Mouse (Mus musculus): ENCODE data around the gene Fkbp1b. TPM values are rescaled to one million over a fixed set of nuclear protein-coding genes. Genes with fewer than 3 reads are reported as not detected.

The Fkbp1b gene
- polyA plus RNA-seq, 1 experiment from 2014 or later: 9.4 TPM

DNA sequence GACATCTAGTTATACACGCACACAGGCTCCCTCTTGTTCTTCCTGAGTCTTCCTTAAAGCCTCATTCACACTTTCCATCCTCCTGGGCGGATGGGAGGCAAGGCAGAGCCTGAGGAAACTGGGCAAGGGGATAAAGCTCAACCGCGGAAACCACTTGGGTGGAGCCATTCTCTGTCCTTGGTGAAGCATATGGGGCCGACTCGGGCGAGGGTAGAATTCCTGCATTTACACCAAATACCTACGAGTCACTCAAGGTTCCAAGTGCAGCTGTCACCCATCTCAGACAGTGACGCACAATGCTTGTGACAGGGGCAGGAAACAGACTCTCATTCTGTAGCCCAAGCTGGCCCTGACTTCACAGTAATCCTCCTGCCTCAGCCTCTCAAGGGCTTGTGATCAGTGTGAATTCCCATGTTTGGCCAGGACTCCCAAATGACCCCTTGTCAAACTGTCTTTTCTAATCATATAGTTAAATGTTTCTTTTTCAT lies 36.9 kb upstream of the Fkbp1b start:
- H3K27ac ChIP-seq (replicated peaks; ENCODE audit: low read depth, low read length): no peak overlapping the region
- H3K27me3 ChIP-seq (ENCODE audit: control insufficient read depth, insufficient read depth, low read length): no peaks in the 10 kb centered on the region
- H3K4me1 ChIP-seq (ENCODE audit: control insufficient read depth, insufficient read depth, low read length): no peaks in the 10 kb centered on the region
- H3K36me3 ChIP-seq (replicated peaks; ENCODE audit: control insufficient read depth, insufficient read depth, low read depth, low read length): no peaks in the 10 kb centered on the region
- H3K9ac ChIP-seq (replicated peaks; ENCODE audit: low read length): no peak overlapping the region
- ATAC-seq (replicated peaks; ENCODE audit: insufficient number of reproducible peaks, low FRiP score, low TSS enrichment, low read depth): no peak
- WGBS: 82% methylated on average over 9 of the region's 9 CpGs
- DNase-seq (ENCODE audit: low spot score): no peak
- no peak overlapping the region for H3K4me3 ChIP-seq (ENCODE audit: low read depth, low read length)
- H3K4me2 ChIP-seq (ENCODE audit: low read depth, low read length): no peak overlapping the region
- no peaks in the 10 kb centered on the region for H3K9me3 ChIP-seq (replicated peaks; ENCODE audit: control insufficient read depth, low read length)

GRCm38 (mm10) chr12:4875623-4876022 lies 34.2 kb upstream of the Fkbp1b start:
- WGBS: 83% methylated on average over 8 of the region's 8 CpGs
- no peak for DNase-seq (ENCODE audit: low spot score)
- no peak overlapping the region for H3K4me2 ChIP-seq (ENCODE audit: low read depth, low read length)
- no peak overlapping the region for H3K27ac ChIP-seq (replicated peaks; ENCODE audit: low read depth, low read length)
- no peak for ATAC-seq (replicated peaks; ENCODE audit: insufficient number of reproducible peaks, low FRiP score, low TSS enrichment, low read depth)
- H3K36me3 ChIP-seq (replicated peaks; ENCODE audit: control insufficient read depth, insufficient read depth, low read depth, low read length): no peaks in the 10 kb centered on the region
- H3K9me3 ChIP-seq (replicated peaks; ENCODE audit: control insufficient read depth, low read length): no peaks in the 10 kb centered on the region
- H3K4me1 ChIP-seq (ENCODE audit: control insufficient read depth, insufficient read depth, low read length): no peaks in the 10 kb centered on the region
- H3K27me3 ChIP-seq (ENCODE audit: control insufficient read depth, insufficient read depth, low read length): no peaks in the 10 kb centered on the region
- H3K9ac ChIP-seq (replicated peaks; ENCODE audit: low read length): no peak overlapping the region
- no peak overlapping the region for H3K4me3 ChIP-seq (ENCODE audit: low read depth, low read length)

DNA sequence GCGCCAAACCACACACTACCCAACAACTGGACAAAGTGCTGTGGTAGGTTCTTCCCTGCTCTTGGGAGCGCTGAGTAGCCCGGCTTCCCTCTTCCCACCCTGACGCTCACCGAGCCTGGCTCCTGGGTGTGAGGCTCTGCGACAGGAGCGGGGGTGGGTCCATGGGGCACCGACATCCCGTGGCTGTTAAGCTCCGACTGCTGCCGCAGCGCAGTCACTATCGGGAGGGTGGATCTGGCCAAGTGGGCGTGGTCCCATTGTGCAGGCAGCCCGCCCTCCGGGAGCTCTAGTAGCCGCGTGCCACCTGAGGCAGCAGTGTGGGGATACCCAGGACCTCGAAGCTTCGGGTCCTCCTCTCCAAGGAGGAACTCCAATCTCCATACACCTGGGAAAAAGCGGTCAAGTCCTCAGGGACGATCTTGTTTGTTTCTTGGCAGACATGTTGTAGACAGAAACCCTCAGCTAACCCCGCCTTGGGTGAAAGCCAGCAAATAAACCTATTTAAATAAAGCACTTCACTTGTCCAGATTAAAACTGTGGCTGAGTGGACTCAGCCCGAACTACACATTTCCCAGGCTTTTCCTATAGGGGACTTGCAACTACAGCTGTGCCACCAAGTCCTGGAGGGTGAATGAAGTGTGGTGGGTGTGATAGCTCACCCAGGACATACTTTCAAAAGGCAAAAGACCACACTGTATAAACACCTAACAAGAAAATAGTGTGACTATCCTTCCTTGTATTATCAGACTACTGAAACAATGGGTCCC lies 33.0 kb upstream of the Fkbp1b start, which contains the start of gene Mfsd2b:
Gene Mfsd2b (minus strand): TSS at position 199 of the 767 bp plus-strand sequence.
- 5% methylated on average over 24 of the region's 24 CpGs for WGBS
- DNase-seq (ENCODE audit: low spot score) (peak; percentile 79), ATAC-seq (replicated peaks; ENCODE audit: insufficient number of reproducible peaks, low FRiP score, low TSS enrichment, low read depth) (peak; percentile 91)
- Histone ChIP-seq H3K36me3 (replicated peaks; ENCODE audit: control insufficient read depth, insufficient read depth, low read depth, low read length) (no peaks in the 10 kb centered on the region), H3K4me3 (ENCODE audit: low read depth, low read length) (peak within 1 kb of the TSS; percentile 22; the same call in 1 of the 2 replicates), H3K9me3 (replicated peaks; ENCODE audit: control insufficient read depth, low read length) (no peaks in the 10 kb centered on the region), H3K4me2 (ENCODE audit: low read depth, low read length) (peak within 1 kb of the TSS; percentile 69), H3K4me1 (ENCODE audit: control insufficient read depth, insufficient read depth, low read length) (no peaks in the 10 kb centered on the region), H3K27ac (replicated peaks; ENCODE audit: low read depth, low read length) (no peak within 1 kb of the TSS), H3K27me3 (ENCODE audit: control insufficient read depth, insufficient read depth, low read length) (no peaks in the 10 kb centered on the region), H3K9ac (replicated peaks; ENCODE audit: low read length) (peak within 1 kb of the TSS; percentile 46)

GRCm38 (mm10) chr12:4873531-4873930 lies 32.1 kb upstream of the Fkbp1b start:
- H3K4me1 ChIP-seq (ENCODE audit: control insufficient read depth, insufficient read depth, low read length): no peaks in the 10 kb centered on the region
- H3K36me3 ChIP-seq (replicated peaks; ENCODE audit: control insufficient read depth, insufficient read depth, low read depth, low read length): no peaks in the 10 kb centered on the region
- no peaks in the 10 kb centered on the region for H3K27me3 ChIP-seq (ENCODE audit: control insufficient read depth, insufficient read depth, low read length)
- ATAC-seq (replicated peaks; ENCODE audit: insufficient number of reproducible peaks, low FRiP score, low TSS enrichment, low read depth): no peak
- no peak overlapping the region for H3K27ac ChIP-seq (replicated peaks; ENCODE audit: low read depth, low read length)
- DNase-seq (ENCODE audit: low spot score): no peak
- H3K9me3 ChIP-seq (replicated peaks; ENCODE audit: control insufficient read depth, low read length): no peaks in the 10 kb centered on the region
- peak overlapping the region; percentile 69; the same call in 1 of the 2 replicates for H3K4me2 ChIP-seq (ENCODE audit: low read depth, low read length)
- H3K9ac ChIP-seq (replicated peaks; ENCODE audit: low read length): no peak overlapping the region
- peak overlapping the region; percentile 22; the same call in 1 of the 2 replicates for H3K4me3 ChIP-seq (ENCODE audit: low read depth, low read length)
- WGBS: 73% methylated on average over 6 of the region's 6 CpGs

DNA sequence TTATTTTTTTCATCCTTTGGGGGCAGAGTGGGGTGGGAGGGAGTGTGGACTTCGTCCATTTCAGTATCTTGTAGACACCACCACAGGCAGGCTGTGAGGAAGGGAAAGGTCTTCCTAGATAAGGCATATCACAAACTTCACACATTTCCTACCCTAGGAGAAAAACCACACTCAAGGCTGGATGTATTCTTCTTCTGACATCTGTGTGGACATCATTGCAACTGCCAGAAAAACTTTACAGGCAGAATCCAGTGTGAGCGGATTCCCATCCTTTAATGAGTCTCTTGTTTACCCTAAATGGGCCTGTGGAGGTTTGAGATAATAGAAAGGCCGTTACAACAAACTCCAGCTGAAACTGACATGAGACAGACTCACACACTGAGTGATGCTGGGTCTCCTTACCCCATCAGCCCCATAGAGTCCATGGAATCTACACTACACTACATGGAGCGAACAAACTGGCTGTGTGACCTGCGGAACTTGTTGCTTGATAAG lies 31.6 kb upstream of the Fkbp1b start:
- H3K27ac ChIP-seq (replicated peaks; ENCODE audit: low read depth, low read length): no peak overlapping the region
- no peak for ATAC-seq (replicated peaks; ENCODE audit: insufficient number of reproducible peaks, low FRiP score, low TSS enrichment, low read depth)
- H3K9me3 ChIP-seq (replicated peaks; ENCODE audit: control insufficient read depth, low read length): no peaks in the 10 kb centered on the region

DNA sequence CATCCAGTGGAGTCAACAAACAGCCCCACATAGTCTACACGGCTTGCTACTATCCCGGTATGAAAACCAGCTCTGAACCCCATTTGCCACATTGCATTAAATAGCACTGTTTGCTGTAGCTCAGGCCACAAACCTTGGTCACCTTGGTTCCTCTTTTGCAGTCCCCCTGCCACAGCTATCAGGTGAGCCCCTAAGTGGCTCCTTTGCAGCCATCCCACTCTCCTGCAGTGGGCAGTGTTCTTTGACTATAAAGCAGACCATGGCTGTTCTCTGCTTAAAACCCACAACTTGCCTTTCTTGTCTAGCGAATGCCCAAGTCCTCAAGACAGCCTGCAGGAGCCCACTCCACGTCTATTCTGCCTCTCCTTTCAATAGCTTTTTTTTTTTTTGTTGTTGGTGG lies 30.9 kb upstream of the Fkbp1b start:
- ATAC-seq (replicated peaks; ENCODE audit: insufficient number of reproducible peaks, low FRiP score, low TSS enrichment, low read depth) (no peak), DNase-seq (ENCODE audit: low spot score) (no peak)
- H3K4me3 ChIP-seq (ENCODE audit: low read depth, low read length): no peak overlapping the region
- no peaks in the 10 kb centered on the region for H3K9me3 ChIP-seq (replicated peaks; ENCODE audit: control insufficient read depth, low read length)
- H3K4me2 ChIP-seq (ENCODE audit: low read depth, low read length): no peak overlapping the region
- H3K36me3 ChIP-seq (replicated peaks; ENCODE audit: control insufficient read depth, insufficient read depth, low read depth, low read length): no peaks in the 10 kb centered on the region
- H3K4me1 ChIP-seq (ENCODE audit: control insufficient read depth, insufficient read depth, low read length): no peaks in the 10 kb centered on the region
- no peaks in the 10 kb centered on the region for H3K27me3 ChIP-seq (ENCODE audit: control insufficient read depth, insufficient read depth, low read length)
- no peak overlapping the region for H3K9ac ChIP-seq (replicated peaks; ENCODE audit: low read length)
- 69% methylated on average over 4 of the region's 4 CpGs for WGBS
- no peak overlapping the region for H3K27ac ChIP-seq (replicated peaks; ENCODE audit: low read depth, low read length)

More for the DNA sequence above, 31.6 kb upstream of the Fkbp1b start:
- WGBS: 80% methylated on average over 5 of the region's 5 CpGs
- Histone ChIP-seq H3K27me3 (ENCODE audit: control insufficient read depth, insufficient read depth, low read length) (no peaks in the 10 kb centered on the region), H3K4me3 (ENCODE audit: low read depth, low read length) (no peak overlapping the region), H3K9ac (replicated peaks; ENCODE audit: low read length) (no peak overlapping the region), H3K4me2 (ENCODE audit: low read depth, low read length) (no peak overlapping the region), H3K4me1 (ENCODE audit: control insufficient read depth, insufficient read depth, low read length) (no peaks in the 10 kb centered on the region), H3K36me3 (replicated peaks; ENCODE audit: control insufficient read depth, insufficient read depth, low read depth, low read length) (no peaks in the 10 kb centered on the region)
- DNase-seq (ENCODE audit: low spot score): no peak

DNA sequence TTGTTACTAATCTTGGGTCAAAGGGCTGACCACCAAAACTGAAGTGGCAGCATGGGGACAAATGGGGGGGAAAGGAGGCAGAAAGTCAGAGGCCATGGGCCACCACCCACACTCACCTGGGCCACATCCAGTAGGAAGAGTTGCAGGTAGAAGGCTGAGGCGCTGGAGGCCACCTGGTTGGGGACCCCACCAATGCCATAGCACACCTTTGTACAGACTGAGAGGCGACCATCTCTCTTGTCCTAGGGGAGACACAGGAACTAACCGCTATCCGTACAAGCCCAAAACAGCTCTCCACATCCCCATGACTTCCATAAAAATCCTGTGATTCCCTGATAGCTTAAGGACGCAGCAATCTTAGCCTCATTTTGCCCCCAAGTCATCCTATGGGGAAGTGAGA lies 29.9 kb upstream of the Fkbp1b start:
- no peak overlapping the region for H3K27ac ChIP-seq (replicated peaks; ENCODE audit: low read depth, low read length)
- ATAC-seq (replicated peaks; ENCODE audit: insufficient number of reproducible peaks, low FRiP score, low TSS enrichment, low read depth) (no peak), DNase-seq (ENCODE audit: low spot score) (no peak)
- H3K27me3 ChIP-seq (ENCODE audit: control insufficient read depth, insufficient read depth, low read length): no peaks in the 10 kb centered on the region
- H3K4me3 ChIP-seq (ENCODE audit: low read depth, low read length): no peak overlapping the region
- WGBS: 90% methylated on average over 5 of the region's 5 CpGs
- H3K9ac ChIP-seq (replicated peaks; ENCODE audit: low read length): no peak overlapping the region
- no peak overlapping the region for H3K4me2 ChIP-seq (ENCODE audit: low read depth, low read length)
- no peaks in the 10 kb centered on the region for H3K9me3 ChIP-seq (replicated peaks; ENCODE audit: control insufficient read depth, low read length)
- no peaks in the 10 kb centered on the region for H3K4me1 ChIP-seq (ENCODE audit: control insufficient read depth, insufficient read depth, low read length)
- H3K36me3 ChIP-seq (replicated peaks; ENCODE audit: control insufficient read depth, insufficient read depth, low read depth, low read length): no peaks in the 10 kb centered on the region

DNA sequence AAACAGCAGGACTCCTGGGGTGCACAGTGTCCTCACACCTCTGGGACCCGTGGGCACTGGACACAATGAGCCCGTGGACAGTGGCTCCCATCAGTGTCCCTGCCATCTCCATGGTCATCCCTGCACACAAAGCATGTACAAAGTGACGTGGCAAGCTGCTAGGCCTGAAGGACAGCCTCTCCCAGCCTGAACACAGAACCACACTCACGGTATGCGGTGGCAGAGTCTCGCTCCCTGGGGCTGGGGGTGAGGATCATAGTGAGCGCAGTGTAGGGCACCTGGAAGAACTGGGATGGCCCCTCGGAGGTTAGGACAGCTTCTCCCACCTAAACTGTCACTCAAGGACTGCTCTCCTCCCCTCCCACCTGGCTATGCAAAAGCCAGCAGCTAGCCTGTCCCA lies 27.5 kb upstream of the Fkbp1b start:
- Histone ChIP-seq H3K4me2 (ENCODE audit: low read depth, low read length) (no peak overlapping the region), H3K4me3 (ENCODE audit: low read depth, low read length) (no peak overlapping the region), H3K4me1 (ENCODE audit: control insufficient read depth, insufficient read depth, low read length) (peaks cover under 1% of the 10 kb centered on the region; the same call in 1 of the 2 replicates), H3K27ac (replicated peaks; ENCODE audit: low read depth, low read length) (no peak overlapping the region), H3K36me3 (replicated peaks; ENCODE audit: control insufficient read depth, insufficient read depth, low read depth, low read length) (no peaks in the 10 kb centered on the region), H3K9me3 (replicated peaks; ENCODE audit: control insufficient read depth, low read length) (no peaks in the 10 kb centered on the region), H3K27me3 (ENCODE audit: control insufficient read depth, insufficient read depth, low read length) (no peaks in the 10 kb centered on the region), H3K9ac (replicated peaks; ENCODE audit: low read length) (no peak overlapping the region)
- DNase-seq (ENCODE audit: low spot score) (no peak), ATAC-seq (replicated peaks; ENCODE audit: insufficient number of reproducible peaks, low FRiP score, low TSS enrichment, low read depth) (no peak)
- 75% methylated on average over 8 of the region's 8 CpGs for whole genome bisulfite sequencing
